Mouse (Mus musculus): ENCODE data around the gene Dpm2. TPM values are rescaled to one million over a fixed set of nuclear protein-coding genes. Genes with fewer than 3 reads are reported as not detected.

The Dpm2 gene
- polyA plus RNA-seq, 1 experiment from 2014 or later, result 147 TPM

DNA sequence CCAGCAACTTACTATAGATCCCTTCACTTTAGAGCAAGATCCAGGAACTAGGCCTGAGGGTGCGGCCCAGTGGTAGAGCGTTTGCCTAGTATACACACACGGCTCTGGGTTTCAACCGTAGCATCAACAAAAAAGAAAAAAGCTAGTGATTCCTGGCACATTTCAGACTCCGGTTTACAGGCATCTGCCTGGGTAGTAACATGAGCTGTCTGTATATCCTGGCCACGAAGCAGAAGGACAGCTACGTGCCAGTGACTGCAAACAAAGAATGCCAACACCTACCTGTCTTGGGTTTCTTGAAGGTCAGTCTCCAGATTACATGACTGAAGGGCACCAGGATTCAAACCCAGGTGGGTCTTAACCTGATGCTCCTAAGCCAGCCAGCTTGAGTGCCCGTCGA, 21.5 kb upstream of the Dpm2 start:
- Histone ChIP-seq H3K27ac (no peak overlapping the region), H3K36me3 (no peaks in the 10 kb centered on the region), H3K4me3 (replicated peaks) (no peak overlapping the region), H3K27me3 (no peaks in the 10 kb centered on the region), H3K9me3 (no peaks in the 10 kb centered on the region), H3K4me1 (replicated peaks) (no peaks in the 10 kb centered on the region; the same call in 1 of the 2 replicates), H3K4me2 (replicated peaks) (no peak overlapping the region), H3K9ac (replicated peaks) (no peak overlapping the region)
- WGBS, result 91% methylated on average over 9 of the region's 9 CpGs
- ATAC-seq, result no peak

DNA sequence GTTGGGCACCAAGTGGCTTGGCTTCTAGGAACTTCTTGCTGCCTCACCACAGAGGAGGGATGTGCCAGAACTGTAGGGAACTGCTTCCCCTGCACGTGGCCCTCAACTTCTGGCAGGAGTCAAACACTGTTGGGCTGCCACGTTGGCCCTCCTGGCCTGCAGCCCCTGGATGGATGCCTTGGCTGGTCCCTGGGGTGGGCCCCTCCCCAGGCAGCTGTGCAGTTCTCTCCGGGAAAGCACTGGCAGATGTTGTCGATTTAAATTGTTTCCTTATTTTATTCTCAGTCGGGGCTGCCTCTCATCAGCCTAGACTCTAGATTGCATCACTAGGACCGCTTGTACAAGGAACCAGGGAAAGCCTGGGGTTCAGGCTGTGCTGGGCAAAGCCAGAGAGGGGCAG, 20.9 kb upstream of the Dpm2 start:
- 85% methylated on average over 6 of the region's 6 CpGs for WGBS
- Histone ChIP-seq H3K4me3 (replicated peaks) (no peak overlapping the region), H3K9ac (replicated peaks) (no peak overlapping the region), H3K27me3 (no peaks in the 10 kb centered on the region), H3K27ac (no peak overlapping the region), H3K36me3 (no peaks in the 10 kb centered on the region), H3K4me2 (replicated peaks) (no peak overlapping the region), H3K4me1 (replicated peaks) (no peaks in the 10 kb centered on the region; the same call in 1 of the 2 replicates), H3K9me3 (no peaks in the 10 kb centered on the region)
- no peak for ATAC-seq

DNA sequence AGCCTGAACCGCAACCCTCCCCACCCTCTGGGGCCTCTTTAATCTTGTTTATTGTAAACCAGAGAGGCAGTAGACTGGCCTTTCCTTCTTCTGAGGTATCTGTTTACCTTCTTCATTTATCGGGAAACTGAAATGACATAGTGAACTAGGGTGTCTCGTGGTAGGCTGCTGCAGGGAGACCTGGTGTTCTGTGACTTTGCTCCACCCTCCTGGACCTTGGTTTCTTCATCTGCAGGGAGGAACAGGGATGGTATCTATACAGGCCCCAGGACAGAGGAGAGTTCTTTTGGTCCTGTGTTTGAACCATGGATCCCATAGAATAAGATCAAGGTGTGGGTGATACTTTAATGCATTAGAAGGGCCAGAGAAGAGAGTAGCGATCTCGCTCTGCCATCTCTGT, 19.4 kb upstream of the Dpm2 start:
- H3K9ac ChIP-seq (replicated peaks), result no peak overlapping the region
- H3K36me3 ChIP-seq, result no peaks in the 10 kb centered on the region
- ATAC-seq, result no peak

DNA sequence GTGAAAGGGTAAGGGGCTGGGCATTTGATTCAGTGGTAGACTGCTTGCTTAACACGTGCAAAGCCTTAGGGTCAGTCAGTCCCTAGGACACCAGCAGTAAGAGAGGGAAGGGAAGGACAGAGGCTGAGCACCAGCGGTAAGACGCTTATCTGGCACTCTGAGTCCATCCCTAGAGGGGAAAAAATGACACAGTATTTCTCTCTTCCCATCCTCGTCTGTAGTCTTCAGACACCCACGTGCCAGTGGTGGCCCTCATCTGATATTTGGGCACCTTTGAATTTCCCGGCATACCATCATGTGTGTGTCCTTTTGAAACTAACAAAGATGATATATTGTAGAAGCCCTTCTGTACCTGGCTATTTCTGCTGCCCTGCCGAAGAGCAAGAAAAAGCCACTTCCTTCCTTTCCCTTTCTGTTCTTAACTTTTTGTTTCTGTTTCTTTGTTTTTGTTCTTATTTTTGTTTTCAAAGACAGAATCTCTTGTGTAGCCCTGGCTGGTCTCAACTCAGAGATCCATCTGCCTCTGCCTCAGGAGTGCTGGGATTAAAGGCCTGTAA, 17.0 kb upstream of the Dpm2 start:
- Histone ChIP-seq H3K27ac (no peak overlapping the region), H3K27me3 (no peaks in the 10 kb centered on the region), H3K9me3 (no peaks in the 10 kb centered on the region), H3K4me1 (replicated peaks) (peaks cover 37% of the 10 kb centered on the region), H3K4me2 (replicated peaks) (no peak overlapping the region), H3K36me3 (no peaks in the 10 kb centered on the region), H3K9ac (replicated peaks) (no peak overlapping the region), H3K4me3 (replicated peaks) (no peak overlapping the region)
- ATAC-seq, result no peak
- WGBS, result 83% methylated on average over 7 of the region's 7 CpGs

More for the DNA sequence above, 19.4 kb upstream of the Dpm2 start:
- no peak overlapping the region for H3K27ac ChIP-seq
- 90% methylated on average over 5 of the region's 5 CpGs for WGBS
- no peak overlapping the region for H3K4me3 ChIP-seq (replicated peaks)
- no peaks in the 10 kb centered on the region for H3K9me3 ChIP-seq
- peaks cover 13% of the 10 kb centered on the region for H3K4me1 ChIP-seq (replicated peaks)
- H3K4me2 ChIP-seq (replicated peaks), result no peak overlapping the region
- no peaks in the 10 kb centered on the region for H3K27me3 ChIP-seq

DNA sequence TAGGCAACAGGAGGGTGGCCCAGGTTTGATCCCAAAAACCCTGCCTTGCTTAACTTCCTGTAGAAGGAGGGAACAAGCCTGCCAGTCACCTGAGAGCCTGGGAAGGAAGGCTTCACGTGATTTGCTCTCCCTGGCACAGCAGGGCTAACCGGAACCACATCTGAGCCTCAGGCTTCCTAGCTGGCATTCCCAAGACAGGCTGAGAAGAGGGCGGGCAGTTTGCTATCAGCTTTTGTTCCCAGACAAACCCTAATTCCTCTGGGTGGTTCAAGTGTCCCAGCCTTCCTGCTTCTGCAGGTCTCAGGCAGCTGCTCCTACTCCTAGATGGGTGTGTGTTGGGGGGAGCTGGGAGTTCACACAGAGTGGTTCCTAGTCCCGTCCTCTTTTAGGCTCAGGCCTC, 15.2 kb upstream of the Dpm2 start:
- no peak for ATAC-seq
- Histone ChIP-seq H3K4me3 (replicated peaks) (no peak overlapping the region), H3K4me1 (replicated peaks) (peaks cover 55% of the 10 kb centered on the region), H3K27ac (peak overlapping the region; percentile 53; the same call in 1 of the 2 replicates), H3K9me3 (no peaks in the 10 kb centered on the region), H3K9ac (replicated peaks) (0 out of 2 replicates have a peak overlapping the region, but pooled peaks have one; percentile 10), H3K4me2 (replicated peaks) (no peak overlapping the region), H3K27me3 (no peaks in the 10 kb centered on the region), H3K36me3 (peaks cover 4% of the 10 kb centered on the region)
- 39% methylated on average over 4 of the region's 4 CpGs for WGBS

DNA sequence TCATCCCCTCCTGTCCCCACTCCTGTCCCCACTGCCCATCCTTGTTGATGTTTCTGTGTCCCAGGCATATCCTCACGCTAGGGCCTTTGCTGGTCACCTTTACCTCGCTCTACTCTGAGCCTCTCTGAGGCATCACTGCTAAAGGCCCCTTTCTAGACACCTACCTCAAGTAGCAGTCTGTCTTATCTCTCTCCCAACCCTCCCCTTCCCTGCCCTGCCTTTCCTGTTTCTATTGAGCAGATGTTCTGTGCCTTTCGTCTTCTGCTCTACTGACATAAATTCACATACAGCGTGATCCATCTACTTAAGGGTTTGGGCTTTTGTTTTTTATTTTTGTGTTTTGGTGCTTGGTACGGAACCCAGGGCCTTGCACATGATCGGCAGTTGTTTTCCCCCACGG, 14.6 kb upstream of the Dpm2 start:
- Histone ChIP-seq H3K27me3 (no peaks in the 10 kb centered on the region), H3K4me3 (replicated peaks) (no peak overlapping the region), H3K36me3 (peaks cover 8% of the 10 kb centered on the region), H3K9ac (replicated peaks) (0 out of 2 replicates have a peak overlapping the region, but pooled peaks have one; percentile 16), H3K27ac (peak overlapping the region; percentile 53; the same call in 1 of the 2 replicates), H3K9me3 (no peaks in the 10 kb centered on the region), H3K4me1 (replicated peaks) (peaks cover 60% of the 10 kb centered on the region), H3K4me2 (replicated peaks) (no peak overlapping the region)
- WGBS, result 77% methylated on average over 7 of the region's 7 CpGs
- no peak for ATAC-seq

DNA sequence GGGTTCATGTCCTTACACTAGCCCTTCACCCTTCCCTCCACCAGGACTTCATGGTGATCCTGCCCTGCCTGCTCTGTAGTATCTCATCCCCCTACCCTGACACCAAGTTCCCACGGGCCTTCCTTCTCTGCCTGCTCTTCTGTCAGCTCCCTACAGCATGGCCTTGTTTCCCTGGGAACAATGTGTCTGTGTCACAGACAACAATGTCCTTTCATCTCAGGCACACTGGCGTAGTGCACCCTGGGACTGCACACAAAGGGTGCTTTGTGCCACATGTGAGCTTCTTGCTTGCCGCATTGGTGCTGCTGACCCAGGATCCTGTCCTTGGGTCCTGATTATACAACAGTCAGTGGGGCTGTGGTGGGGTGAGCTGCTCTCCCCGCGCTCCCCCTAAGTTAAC, 11.1 kb upstream of the Dpm2 start:
- peaks cover 37% of the 10 kb centered on the region for H3K36me3 ChIP-seq
- H3K27ac ChIP-seq, result peak overlapping the region; percentile 87
- WGBS, result 13% methylated on average over 5 of the region's 5 CpGs
- no peaks in the 10 kb centered on the region for H3K27me3 ChIP-seq
- H3K4me3 ChIP-seq (replicated peaks), result no peak overlapping the region
- ATAC-seq, result peak; percentile 94
- peaks cover 60% of the 10 kb centered on the region for H3K4me1 ChIP-seq (replicated peaks)
- peak overlapping the region; percentile 53; the same call in 1 of the 2 replicates for H3K9ac ChIP-seq (replicated peaks)
- peak overlapping the region; percentile 34 for H3K4me2 ChIP-seq (replicated peaks)
- H3K9me3 ChIP-seq, result no peaks in the 10 kb centered on the region

DNA sequence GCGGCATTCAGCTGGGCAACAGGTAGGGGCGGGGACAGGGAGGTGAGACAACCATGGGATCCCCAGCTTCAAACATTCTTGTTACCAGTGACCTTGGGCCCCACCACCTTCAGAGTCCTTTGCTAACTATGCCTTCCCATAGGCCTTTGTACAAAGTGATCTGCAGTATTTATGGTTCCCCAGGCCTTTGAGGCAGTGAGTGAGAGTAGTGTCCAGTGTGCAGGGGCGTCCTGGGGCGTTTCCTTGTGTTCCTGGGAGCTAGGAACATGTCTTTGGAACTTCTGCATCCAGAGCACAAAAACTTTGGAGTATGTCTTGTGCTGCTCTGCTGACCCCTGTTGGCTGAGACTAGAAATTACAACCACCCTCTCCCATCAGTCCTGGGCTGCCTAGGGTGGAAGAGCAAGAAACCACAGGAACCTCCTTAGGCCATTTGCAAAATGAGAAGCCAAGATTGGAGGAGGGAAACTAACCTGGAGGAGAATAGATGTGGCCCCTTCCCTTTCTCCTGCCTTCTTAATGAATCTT, 4.1 kb upstream of the Dpm2 start:
- Histone ChIP-seq H3K9ac (replicated peaks) (no peak overlapping the region), H3K4me1 (replicated peaks) (peaks cover 5% of the 10 kb centered on the region), H3K27ac (no peak overlapping the region), H3K4me2 (replicated peaks) (no peak overlapping the region), H3K9me3 (no peaks in the 10 kb centered on the region), H3K27me3 (no peaks in the 10 kb centered on the region), H3K4me3 (replicated peaks) (no peak overlapping the region), H3K36me3 (peaks cover 69% of the 10 kb centered on the region)
- 50% methylated on average over 4 of the region's 4 CpGs for WGBS
- ATAC-seq, result no peak

DNA sequence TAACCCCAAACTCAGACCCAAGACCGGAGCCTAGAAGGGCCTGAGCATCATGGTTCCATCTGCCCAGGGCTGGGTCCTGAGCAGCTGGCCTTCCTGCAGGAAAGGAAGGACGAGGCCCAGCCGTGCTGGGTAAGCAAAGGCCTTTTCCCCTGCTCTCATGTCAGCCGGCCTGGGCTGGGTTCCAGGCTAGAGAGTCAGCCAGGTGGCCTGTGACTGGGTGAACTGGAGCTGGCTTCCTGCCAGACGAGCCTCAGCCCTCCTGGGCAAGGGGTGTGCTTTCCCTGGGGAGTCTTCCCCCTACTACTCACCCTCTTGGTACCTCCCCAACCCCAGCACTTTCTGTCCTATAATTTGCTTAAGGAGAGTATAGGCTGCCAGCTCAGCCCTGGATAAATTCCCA, 2.5 kb upstream of the Dpm2 start:
- no peak overlapping the region for H3K4me3 ChIP-seq (replicated peaks)
- WGBS, result 81% methylated on average over 5 of the region's 5 CpGs
- H3K4me2 ChIP-seq (replicated peaks), result no peak overlapping the region
- peaks cover 61% of the 10 kb centered on the region for H3K36me3 ChIP-seq
- H3K4me1 ChIP-seq (replicated peaks), result peaks cover 16% of the 10 kb centered on the region
- no peaks in the 10 kb centered on the region for H3K9me3 ChIP-seq
- H3K27me3 ChIP-seq, result no peaks in the 10 kb centered on the region
- no peak for ATAC-seq
- no peak overlapping the region for H3K27ac ChIP-seq
- no peak overlapping the region for H3K9ac ChIP-seq (replicated peaks)

DNA sequence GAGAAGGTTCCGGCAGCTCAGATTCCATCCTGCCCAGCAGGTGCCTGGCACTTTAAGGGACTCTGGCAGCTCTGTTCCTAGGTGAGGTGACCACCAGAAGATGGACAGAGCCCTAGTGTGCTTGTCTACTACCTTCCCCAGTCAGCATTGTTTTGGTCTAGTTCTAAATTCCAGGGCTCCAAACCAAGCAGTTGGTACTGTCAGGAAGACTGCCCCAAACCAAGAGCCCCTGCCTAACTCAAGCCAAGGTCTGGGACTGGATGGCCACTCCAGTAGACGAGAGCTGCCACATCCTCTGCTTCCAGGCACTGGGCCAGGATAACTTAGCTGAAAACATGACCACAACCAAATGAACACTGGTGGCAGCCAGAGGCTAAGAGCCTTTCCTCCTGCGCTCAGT, 1.7 kb upstream of the Dpm2 start:
- H3K4me3 ChIP-seq (replicated peaks), result no peak overlapping the region
- H3K4me1 ChIP-seq (replicated peaks), result peaks cover 16% of the 10 kb centered on the region
- 91% methylated on average over 3 of the region's 3 CpGs for WGBS
- H3K9ac ChIP-seq (replicated peaks), result no peak overlapping the region
- no peaks in the 10 kb centered on the region for H3K27me3 ChIP-seq
- H3K36me3 ChIP-seq, result peaks cover 59% of the 10 kb centered on the region
- no peak for ATAC-seq
- H3K27ac ChIP-seq, result no peak overlapping the region
- H3K4me2 ChIP-seq (replicated peaks), result no peak overlapping the region
- H3K9me3 ChIP-seq, result no peaks in the 10 kb centered on the region

DNA sequence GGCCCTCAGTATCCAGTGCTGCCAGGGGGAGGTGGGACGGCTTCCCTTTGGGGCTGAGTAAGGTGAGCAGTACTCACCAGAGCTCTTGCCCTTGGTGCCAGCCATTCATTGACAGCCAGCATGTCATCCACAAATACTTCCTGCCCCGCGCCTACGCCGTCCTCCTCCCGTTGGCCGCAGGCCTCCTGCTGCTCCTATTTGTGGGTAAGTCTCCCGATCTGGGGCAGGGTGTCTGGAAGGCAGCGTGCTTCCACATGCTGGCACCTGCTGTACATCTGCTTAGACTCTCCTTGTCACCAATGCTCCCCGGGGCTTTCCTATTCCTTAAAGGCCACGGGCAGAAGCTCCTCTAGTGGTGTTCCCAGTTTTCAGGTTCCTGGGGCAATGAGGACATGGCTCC, 1.5 kb downstream of the Dpm2 start:
- Histone ChIP-seq H3K4me3 (replicated peaks) (peak overlapping the region; percentile 73; the same call in 1 of the 2 replicates), H3K27me3 (peaks cover 12% of the 10 kb centered on the region), H3K27ac (no peak overlapping the region), H3K9me3 (no peaks in the 10 kb centered on the region), H3K9ac (replicated peaks) (no peak overlapping the region), H3K4me2 (replicated peaks) (peak overlapping the region; percentile 91), H3K36me3 (peaks cover 29% of the 10 kb centered on the region), H3K4me1 (replicated peaks) (peaks cover 30% of the 10 kb centered on the region)
- ATAC-seq, result no peak
- 94% methylated on average over 11 of the region's 11 CpGs for WGBS

DNA sequence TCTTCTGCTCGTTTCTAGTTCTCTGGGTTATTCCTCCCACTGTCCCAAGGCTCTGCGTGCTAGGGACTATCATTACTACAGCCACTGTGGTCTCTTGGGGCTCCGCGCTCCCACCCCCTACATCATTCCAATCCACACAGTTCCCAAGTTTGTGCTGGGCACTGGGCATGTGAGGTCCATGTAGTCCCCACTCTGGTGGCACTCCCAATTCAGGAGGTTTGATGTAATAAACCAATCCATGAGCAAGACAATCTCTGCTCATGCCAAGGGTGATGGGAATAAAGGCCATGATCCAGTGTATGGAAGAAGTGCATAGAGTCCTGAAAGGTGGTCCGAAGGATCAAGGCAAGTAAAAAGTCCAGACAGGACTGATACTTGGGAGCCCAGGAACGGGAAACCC, 3.8 kb downstream of the Dpm2 start, which contains the start of gene Pip5kl1:
Pip5kl1 (plus strand) TSS at position 301 of the 400 bp plus-strand sequence.
- 81% methylated on average over 6 of the region's 6 CpGs for WGBS
- peak within 1 kb of the TSS; percentile 98 for H3K4me2 ChIP-seq (replicated peaks)
- H3K27me3 ChIP-seq, result peaks cover 34% of the 10 kb centered on the region
- no peak within 1 kb of the TSS for H3K27ac ChIP-seq
- ATAC-seq, result no peak
- peak within 1 kb of the TSS; percentile 54 for H3K4me3 ChIP-seq (replicated peaks)
- H3K9me3 ChIP-seq, result no peaks in the 10 kb centered on the region
- H3K9ac ChIP-seq (replicated peaks), result peak within 1 kb of the TSS; percentile 73
- H3K36me3 ChIP-seq, result peaks cover 10% of the 10 kb centered on the region
- H3K4me1 ChIP-seq (replicated peaks), result peaks cover 30% of the 10 kb centered on the region
